Mouse (Mus musculus): ENCODE measurements around the gene Btbd9.

DNA sequence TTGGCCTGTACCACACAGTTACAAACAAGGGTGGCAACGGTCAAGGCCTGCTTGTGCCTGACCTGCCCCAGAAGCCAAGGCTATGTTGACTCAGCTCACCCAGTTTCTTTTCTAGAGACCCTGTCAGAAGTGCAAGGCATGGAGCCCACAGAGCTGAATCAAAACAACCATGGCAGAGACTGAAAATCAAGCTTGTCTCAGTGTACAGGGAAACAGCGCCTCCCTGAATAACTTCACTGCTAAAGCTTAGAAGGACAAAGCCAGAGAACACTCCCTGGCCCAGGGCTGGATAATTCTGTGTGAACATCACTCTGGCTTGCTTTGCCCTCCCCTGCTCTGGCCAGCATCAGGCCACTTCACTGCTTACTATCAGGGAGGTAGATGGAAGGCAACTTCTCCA, 228.3 kb downstream of the Btbd9 start:
- TF ChIP-seq EP300 (IDR thresholded peaks at IDR 0.05; ENCODE audit: low read depth) (no peak), CTCF (IDR thresholded peaks at IDR 0.05; ENCODE audit: low read depth) (no peak)

Measured in heart, postnatal 0 days (tissue).